Mouse (Mus musculus) megakaryocyte progenitor cell, adult 5-6 weeks (primary cell): ENCODE measurements around the gene Cuedc2. TPM values are rescaled to one million over a fixed set of nuclear protein-coding genes. Genes with fewer than 3 reads are reported as not detected.

Experiments
- ATAC-seq: replicated peaks from 2 replicates; pipeline ENCODE4 v1.8.0; 2016; ENCODE audit warnings: mild to moderate bottlenecking, moderate TSS enrichment, inconsistent platforms; ENCODE audit not compliant: poor library complexity
- total RNA-seq, 2 experiments: library from RNA; stranded (forward) in 1 of 2; stranded (reverse) in 1 of 2; fragments of 157-497, 149-512 nt in 1 of 2; fragments of 200-1000 nt in 1 of 2; gene quantifications; 2 replicates each; pipeline versions ENCODE4 v1.2.3 to v1.2.4; 2015 to 2017

Cuedc2 gene
- total RNA-seq, 2 experiments from 2014 or later: 42.1 to 184 TPM

DNA sequence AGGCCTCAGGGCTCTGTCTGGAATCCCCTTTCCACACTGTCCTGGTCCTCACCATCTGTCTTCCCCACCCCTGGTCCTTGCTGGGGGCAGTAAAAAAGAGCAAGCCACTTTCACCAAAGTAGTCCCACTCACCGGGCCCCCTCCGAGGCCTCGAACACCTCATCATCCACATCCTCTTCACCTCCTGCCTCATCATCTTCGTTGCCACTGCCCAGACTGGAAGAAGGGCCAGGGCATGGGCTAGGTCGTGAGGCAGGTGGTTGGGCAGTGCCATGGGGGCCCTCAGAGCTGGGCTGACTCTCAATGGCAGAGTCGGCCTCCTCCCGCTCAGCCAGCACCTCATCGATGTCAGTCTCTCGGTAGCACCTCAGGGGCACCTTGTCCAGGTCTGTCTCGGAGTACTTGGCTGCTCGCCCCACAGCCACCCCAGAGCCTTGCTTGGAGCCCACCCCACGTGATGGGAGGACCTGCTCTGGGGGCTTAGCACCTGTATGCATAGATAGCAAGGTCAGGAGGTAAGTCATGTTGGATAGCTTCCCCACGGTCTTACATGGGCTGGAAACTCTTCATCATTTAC is 15.4 kb downstream of the Cuedc2 start:
- no peak for ATAC-seq

- ATAC-seq: no peak
These were observed 16.1 kb downstream of the Cuedc2 start for GRCm38 (mm10) chr19:46322144-46322995.

DNA sequence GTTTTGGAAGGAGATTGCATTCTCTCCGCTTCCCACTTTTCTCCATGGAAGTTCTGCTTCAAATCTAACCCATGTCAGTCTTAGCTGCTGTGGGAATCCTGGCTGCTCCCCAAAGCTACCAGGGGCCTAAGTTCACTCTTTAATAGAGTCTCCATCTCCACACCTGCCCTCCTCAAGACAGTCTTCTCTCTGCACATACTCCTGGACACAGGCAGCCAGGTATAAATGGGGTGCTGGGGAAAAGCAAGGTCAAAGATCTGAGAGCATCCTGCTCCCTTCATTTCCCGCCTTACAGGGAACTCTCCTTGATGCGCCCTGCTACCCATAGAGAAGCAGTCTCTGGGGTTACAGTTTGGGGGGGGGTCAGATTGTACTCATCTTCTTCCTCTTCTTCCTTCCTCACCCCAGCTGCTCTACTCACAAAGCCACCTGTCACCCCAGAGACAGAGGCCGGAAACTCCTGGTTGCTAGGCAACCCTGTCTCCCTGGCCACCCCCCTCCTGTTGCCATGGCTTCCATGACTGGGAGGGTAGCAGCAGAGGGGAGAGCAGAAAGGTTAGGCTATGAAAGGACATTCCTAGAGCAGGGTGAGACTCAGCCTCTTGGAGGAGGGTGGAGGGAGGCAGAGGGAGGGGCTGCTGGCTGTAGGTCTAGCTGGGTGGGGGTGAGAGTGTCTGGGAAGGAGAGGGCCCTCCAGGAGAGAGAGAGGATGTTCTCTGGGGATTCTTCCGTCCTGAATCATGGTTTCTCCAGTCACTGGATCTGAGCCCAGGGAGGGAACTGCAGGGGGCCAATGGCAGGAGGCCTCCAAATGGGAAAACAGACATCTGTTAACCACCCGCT is 17.2 kb downstream of the Cuedc2 start:
- ATAC-seq: no peak

DNA sequence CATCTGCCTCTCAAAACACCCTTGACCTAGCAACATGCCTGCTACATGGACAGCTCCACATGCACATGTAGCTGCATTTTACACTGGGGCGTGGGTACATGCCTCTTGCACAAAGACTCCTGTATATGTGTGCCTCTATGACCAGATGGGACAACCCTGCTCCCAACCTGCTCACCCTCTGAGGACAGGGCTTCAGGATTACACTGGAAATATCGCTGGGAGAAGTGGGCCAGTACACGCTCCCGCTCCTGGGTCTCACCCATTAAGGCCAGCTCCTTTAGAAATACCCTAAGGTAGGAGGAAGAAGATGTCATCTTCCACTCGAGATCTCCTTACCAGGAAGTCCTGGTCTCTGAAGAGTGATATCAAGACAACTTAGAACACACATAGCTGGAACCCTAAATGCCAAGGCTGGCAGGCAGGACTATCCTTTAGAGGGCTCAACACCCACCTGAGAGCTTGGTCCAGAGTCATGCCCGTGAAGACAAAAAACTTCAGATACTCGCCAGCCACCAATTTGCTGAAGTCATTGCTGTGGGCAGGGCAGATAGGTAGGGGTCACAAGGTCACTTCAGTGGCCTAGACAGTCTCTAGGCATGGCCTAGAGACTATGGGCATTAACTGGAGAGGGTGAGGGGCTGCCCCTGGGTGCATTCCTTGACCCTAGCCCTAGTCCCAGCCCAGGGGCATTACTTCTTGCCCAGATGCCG is 18.3 kb downstream of the Cuedc2 start:
- no peak for ATAC-seq

GRCm38 (mm10) chr19:46318586-46319378 is 19.7 kb downstream of the Cuedc2 start:
- no peak for ATAC-seq

DNA sequence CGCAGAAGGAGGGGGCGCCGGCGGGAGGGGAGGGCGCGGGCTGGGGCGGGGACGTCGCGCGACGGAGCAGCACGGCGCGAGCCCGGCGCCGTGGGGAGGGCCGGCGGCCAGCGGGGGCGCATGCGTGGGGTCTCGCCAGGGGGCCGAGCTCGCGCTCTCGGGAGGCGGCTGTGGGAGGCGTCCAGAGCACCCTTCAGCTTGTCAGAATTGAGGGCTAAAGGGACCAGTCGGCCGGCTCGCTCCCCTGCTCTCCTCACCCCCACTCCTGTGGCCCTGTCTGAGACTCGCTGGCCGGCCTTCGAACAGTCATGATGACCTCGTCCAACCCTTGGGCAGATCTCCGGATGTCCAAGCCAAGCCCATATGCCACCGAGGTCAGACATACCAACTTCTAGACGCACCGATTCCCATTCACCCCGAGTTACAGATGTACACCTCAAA is 20.5 kb downstream of the Cuedc2 start:
- ATAC-seq: no peak

GRCm38 (mm10) chr19:46317546-46317885 is 21.0 kb downstream of the Cuedc2 start:
- no peak for ATAC-seq

- ATAC-seq: no peak
These were observed 21.5 kb downstream of the Cuedc2 start for GRCm38 (mm10) chr19:46316846-46317545.

DNA sequence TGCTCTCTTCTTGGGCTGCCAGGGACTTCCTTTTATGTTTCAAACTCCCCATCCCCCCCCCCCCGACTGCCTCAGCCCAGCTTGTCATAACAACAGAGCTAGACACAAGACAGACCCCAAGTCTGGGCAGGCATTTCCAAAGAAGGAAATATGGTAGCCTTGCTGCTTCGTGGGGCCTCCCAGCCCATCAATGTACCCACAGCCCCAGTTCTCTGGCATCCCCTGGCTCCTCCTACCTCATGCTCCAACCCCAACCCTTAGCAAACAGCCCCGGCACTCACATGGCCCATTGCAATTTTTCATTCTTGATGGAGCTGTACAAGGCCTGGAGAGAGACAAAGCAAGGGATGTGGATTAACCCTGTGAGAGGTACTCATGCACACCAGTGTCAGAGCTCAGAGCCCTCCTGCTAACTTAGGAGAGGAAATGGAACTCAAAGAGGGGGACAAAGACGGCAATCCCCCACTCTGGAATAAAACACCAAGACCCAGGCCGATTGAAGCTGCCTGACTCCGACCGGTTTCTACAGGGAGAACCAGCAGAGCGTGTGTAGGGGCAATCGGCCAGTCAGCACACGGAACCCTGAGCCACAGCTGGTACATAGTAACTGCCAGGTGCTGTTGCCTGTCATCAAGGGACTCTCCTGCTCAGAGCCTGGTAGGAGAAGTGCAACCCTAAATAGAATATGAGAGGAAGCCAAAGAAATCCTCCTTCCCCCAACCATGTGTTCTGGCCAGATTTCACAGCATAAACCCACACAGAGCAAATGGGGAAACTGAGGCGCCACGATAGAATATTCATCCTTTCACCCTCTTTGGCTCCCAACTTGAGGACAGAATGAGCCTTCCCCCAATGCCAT is 22.5 kb downstream of the Cuedc2 start:
- ATAC-seq: no peak

DNA sequence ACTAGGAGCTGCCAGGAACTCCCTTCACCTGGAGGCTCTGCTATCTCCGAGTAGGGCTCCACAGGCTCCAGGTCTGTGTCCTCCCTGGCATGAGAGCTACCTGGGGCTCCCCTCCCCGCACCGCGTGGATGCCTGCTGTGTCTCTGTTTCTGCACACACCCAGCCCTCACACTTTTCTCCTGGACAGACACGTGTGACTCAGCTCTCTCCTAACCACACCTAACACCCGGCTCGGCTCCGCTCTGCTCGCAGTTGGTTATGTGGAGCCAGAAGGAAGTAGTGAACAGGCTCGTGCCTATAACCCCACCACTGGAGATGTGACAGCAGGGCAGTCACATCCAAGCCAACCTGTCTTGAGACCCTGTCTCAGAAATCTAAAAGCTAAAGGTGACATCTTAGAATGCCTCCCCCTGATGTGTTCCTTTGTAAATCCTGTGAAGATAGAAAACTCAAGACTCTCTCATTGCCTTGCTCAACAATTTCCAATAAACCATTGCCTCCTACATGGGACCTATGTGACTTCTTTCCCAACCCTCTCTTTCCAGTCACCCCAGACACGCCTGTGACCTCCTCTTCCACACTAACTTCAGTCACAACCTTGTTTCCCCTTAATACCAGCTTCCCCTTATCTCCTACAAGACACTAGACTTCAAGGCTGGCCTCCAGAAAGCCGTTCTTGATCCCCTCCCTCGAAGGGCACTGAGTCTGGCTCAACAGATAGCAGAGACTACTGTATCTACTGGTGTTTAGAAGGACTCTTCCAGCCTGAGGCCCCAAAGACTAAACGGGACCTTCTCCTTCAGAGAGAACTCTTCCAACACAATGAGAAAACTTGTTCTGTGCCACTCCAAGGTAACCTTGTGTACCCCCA is 23.4 kb downstream of the Cuedc2 start:
- ATAC-seq: peak; percentile 79

GRCm38 (mm10) chr19:46314151-46314601 is 24.3 kb downstream of the Cuedc2 start:
- ATAC-seq: peak; percentile 21; the same call in 1 of the 2 replicates

- ATAC-seq: no peak
These were observed 24.9 kb downstream of the Cuedc2 start for GRCm38 (mm10) chr19:46313591-46313990.

- ATAC-seq: no peak
These were observed 25.4 kb downstream of the Cuedc2 start for GRCm38 (mm10) chr19:46313116-46313515.

GRCm38 (mm10) chr19:46312566-46312965 is 25.9 kb downstream of the Cuedc2 start:
- ATAC-seq: no peak

- ATAC-seq: no peak
These were observed 27.2 kb downstream of the Cuedc2 start for GRCm38 (mm10) chr19:46311341-46311740.

GRCm38 (mm10) chr19:46310312-46310865 is 28.1 kb downstream of the Cuedc2 start:
- ATAC-seq: no peak

DNA sequence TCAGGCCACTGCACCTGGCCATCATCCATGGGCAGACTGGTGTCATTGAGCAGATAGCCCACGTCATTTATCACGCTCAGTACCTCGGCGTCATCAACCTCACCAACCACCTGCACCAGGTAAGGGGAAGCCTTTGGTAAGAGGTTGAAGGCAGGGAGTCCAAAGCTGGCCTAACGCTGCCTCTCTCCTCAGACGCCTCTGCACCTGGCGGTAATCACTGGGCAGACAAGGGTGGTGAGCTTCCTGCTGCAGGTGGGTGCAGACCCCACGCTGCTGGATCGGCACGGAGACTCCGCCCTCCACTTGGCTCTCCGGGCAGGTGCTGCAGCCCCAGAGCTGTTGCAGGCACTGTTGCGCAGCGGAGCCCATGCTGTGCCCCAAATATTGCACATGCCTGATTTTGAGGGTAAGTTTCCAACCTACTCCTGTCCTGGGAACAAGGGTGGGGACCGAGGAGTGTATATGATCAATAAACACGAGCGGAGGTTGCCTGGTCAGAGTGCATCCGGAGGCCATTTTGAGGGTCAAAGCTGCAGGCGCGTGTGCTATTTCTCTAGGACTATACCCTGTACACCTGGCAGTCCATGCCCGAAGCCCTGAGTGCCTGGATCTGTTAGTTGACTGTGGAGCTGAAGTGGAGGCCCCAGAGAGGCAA is 28.7 kb downstream of the Cuedc2 start:
- ATAC-seq: no peak
